Mouse (Mus musculus): ENCODE results near the gene Smg7. TPM values are rescaled to one million over a fixed set of nuclear protein-coding genes. Genes with fewer than 3 reads are reported as not detected.

Smg7 gene
- polyA plus RNA-seq, 1 experiment = 144 TPM

DNA sequence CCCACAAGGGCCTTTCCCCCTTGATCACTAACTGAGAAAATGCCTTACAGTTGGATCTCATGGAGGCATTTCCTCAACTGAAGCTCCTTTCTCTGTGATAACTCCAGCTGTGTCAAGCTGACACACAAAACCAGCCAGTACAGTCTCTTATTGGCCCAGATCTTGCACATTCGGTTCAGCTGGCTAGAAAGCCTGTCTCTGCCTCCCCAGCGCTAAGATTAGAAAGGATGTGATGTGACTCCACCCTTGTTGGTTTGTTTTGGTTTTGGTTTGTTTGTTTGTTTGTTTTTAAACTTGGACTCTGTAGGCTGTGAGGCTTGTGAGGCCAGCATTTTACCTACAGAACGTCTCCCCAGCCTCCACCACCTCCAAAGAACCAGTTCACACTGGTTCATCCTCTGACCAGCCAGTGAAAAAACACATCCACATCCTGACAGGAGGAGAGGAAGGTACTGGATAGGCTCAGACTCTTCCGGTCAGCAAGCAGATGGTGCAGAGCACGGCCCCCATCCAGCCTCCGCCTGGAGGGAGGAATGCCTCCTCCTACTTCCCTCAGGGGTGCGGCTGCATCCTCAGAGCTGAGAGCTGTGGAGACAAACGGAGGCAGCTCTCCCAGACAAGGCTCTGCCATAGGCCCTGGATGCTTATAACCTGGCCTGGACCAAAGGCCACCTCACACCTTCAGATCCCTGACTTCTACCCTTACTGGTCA lies 92.7 kb downstream of the Smg7 start:
- Histone ChIP-seq H3K4me3 (ENCODE audit: low read depth, low read length) (no peak overlapping the region), H3K4me1 (ENCODE audit: control insufficient read depth, insufficient read depth, low read length) (peaks cover 7% of the 10 kb centered on the region), H3K27ac (ENCODE audit: insufficient read depth, low read length) (peak overlapping the region; percentile 32; the same call in 1 of the 2 replicates), H3K9me3 (replicated peaks; ENCODE audit: control insufficient read depth, insufficient read depth, low read length, poor library complexity, severe bottlenecking) (no peaks in the 10 kb centered on the region), H3K36me3 (ENCODE audit: control insufficient read depth, insufficient read depth, low read length, poor library complexity, severe bottlenecking) (no peaks in the 10 kb centered on the region), H3K27me3 (ENCODE audit: control insufficient read depth, insufficient read depth, low read length, poor library complexity, severe bottlenecking) (no peaks in the 10 kb centered on the region), H3K9ac (ENCODE audit: low read depth, poor library complexity, severe bottlenecking) (no peak overlapping the region)
- TF ChIP-seq EP300 (IDR thresholded peaks at IDR 0.05; ENCODE audit: insufficient read depth, low read depth, low read length) = peak; percentile 85
- TF ChIP-seq CTCF (IDR thresholded peaks at IDR 0.05; ENCODE audit: low read depth, low read length) = no peak
- no peak for TF ChIP-seq POLR2A (IDR thresholded peaks at IDR 0.05; ENCODE audit: insufficient read depth, low read length)

DNA sequence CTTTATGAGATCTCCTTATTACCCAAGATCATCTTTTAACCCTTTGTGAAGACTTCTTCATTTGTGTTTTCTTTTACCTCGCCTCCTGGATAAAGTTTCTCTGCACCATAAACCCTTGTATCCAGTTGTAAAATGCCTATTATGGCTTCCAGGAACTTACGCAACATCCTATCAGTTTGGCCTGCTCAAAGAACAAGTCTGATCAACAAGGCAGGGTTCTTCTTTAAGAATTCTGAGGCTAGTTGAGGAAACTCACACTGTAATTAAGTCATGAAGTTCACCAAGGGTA lies 94.1 kb downstream of the Smg7 start:
- Histone ChIP-seq H3K9me3 (replicated peaks; ENCODE audit: control insufficient read depth, insufficient read depth, low read length, poor library complexity, severe bottlenecking) (no peaks in the 10 kb centered on the region), H3K27me3 (ENCODE audit: control insufficient read depth, insufficient read depth, low read length, poor library complexity, severe bottlenecking) (no peaks in the 10 kb centered on the region), H3K4me1 (ENCODE audit: control insufficient read depth, insufficient read depth, low read length) (peaks cover 7% of the 10 kb centered on the region), H3K4me3 (ENCODE audit: low read depth, low read length) (no peak overlapping the region), H3K27ac (ENCODE audit: insufficient read depth, low read length) (no peak overlapping the region), H3K9ac (ENCODE audit: low read depth, poor library complexity, severe bottlenecking) (no peak overlapping the region), H3K36me3 (ENCODE audit: control insufficient read depth, insufficient read depth, low read length, poor library complexity, severe bottlenecking) (no peaks in the 10 kb centered on the region)
- TF ChIP-seq CTCF (IDR thresholded peaks at IDR 0.05; ENCODE audit: low read depth, low read length) (no peak), EP300 (IDR thresholded peaks at IDR 0.05; ENCODE audit: insufficient read depth, low read depth, low read length) (no peak), POLR2A (IDR thresholded peaks at IDR 0.05; ENCODE audit: insufficient read depth, low read length) (no peak)

DNA sequence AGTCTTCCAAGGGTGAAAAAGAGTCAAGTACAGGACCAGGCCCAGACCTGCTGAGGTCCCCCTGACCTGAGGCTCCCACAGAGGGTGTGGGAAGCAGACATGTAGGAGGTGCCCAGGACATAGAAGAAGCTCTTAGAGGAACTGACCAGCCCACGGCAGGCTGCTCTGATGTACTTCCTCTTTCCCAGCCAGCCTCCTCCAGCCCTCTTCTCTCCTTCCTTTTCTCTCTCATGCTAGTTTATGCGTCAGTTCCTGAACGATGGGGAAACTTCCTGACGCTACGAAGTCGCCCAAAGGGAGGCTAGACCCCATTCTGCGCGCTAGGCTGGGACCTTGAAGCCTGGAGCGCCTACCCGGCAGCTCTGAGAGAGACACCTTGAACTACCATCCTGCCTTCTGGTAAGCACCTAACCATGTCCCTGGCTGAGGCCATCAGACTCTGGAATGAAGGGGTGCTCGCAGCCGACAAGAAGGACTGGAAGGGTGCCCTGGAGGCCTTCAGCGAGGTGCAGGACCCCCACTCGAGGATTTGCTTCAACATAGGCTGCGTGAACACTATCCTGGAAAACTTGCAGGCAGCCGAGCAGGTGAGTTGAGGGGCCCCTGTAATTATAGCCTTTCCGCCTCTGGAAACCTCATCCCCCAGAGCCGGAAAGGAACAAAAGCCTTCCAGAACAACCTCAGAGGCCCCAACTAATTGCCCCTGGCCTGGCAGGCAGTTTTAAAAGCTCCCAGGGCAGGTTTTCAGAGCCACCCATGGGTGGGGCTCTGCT lies 94.6 kb downstream of the Smg7 start:
- H3K9me3 ChIP-seq (replicated peaks; ENCODE audit: control insufficient read depth, insufficient read depth, low read length, poor library complexity, severe bottlenecking) = no peaks in the 10 kb centered on the region
- TF ChIP-seq POLR2A (IDR thresholded peaks at IDR 0.05; ENCODE audit: insufficient read depth, low read length) (no peak), CTCF (IDR thresholded peaks at IDR 0.05; ENCODE audit: low read depth, low read length) (no peak), EP300 (IDR thresholded peaks at IDR 0.05; ENCODE audit: insufficient read depth, low read depth, low read length) (no peak)
- H3K4me1 ChIP-seq (ENCODE audit: control insufficient read depth, insufficient read depth, low read length) = peaks cover 7% of the 10 kb centered on the region
- H3K36me3 ChIP-seq (ENCODE audit: control insufficient read depth, insufficient read depth, low read length, poor library complexity, severe bottlenecking) = no peaks in the 10 kb centered on the region
- H3K27me3 ChIP-seq (ENCODE audit: control insufficient read depth, insufficient read depth, low read length, poor library complexity, severe bottlenecking) = no peaks in the 10 kb centered on the region
- H3K27ac ChIP-seq (ENCODE audit: insufficient read depth, low read length) = no peak overlapping the region
- no peak overlapping the region for H3K9ac ChIP-seq (ENCODE audit: low read depth, poor library complexity, severe bottlenecking)
- peak overlapping the region; percentile 28; the same call in 1 of the 2 replicates for H3K4me3 ChIP-seq (ENCODE audit: low read depth, low read length)

DNA sequence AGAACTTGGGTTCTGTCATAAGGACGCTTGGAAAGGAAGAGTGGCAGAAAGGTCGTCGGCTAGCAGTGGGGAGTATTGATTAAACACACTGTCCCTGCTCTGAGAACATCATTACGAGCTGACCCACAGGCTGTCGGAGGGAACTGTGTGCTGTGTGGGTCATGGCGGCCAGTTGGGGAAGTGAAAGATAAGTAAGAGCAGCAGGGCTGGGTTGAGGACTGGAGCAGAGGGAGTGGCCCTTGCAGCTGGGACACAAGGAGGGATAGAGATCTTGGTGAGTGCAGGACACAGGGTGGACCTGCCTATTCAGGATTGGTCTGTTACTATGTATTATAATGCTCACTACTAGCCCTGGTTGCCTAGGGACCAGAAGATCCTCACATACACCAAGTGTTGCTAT lies 97.5 kb downstream of the Smg7 start:
- TF ChIP-seq POLR2A (IDR thresholded peaks at IDR 0.05; ENCODE audit: insufficient read depth, low read length) (no peak), EP300 (IDR thresholded peaks at IDR 0.05; ENCODE audit: insufficient read depth, low read depth, low read length) (no peak), CTCF (IDR thresholded peaks at IDR 0.05; ENCODE audit: low read depth, low read length) (no peak)
- no peaks in the 10 kb centered on the region for H3K36me3 ChIP-seq (ENCODE audit: control insufficient read depth, insufficient read depth, low read length, poor library complexity, severe bottlenecking)
- no peak overlapping the region for H3K27ac ChIP-seq (ENCODE audit: insufficient read depth, low read length)
- H3K4me1 ChIP-seq (ENCODE audit: control insufficient read depth, insufficient read depth, low read length) = peaks cover 7% of the 10 kb centered on the region
- H3K9ac ChIP-seq (ENCODE audit: low read depth, poor library complexity, severe bottlenecking) = no peak overlapping the region
- H3K4me3 ChIP-seq (ENCODE audit: low read depth, low read length) = no peak overlapping the region
- no peaks in the 10 kb centered on the region for H3K9me3 ChIP-seq (replicated peaks; ENCODE audit: control insufficient read depth, insufficient read depth, low read length, poor library complexity, severe bottlenecking)
- H3K27me3 ChIP-seq (ENCODE audit: control insufficient read depth, insufficient read depth, low read length, poor library complexity, severe bottlenecking) = no peaks in the 10 kb centered on the region

DNA sequence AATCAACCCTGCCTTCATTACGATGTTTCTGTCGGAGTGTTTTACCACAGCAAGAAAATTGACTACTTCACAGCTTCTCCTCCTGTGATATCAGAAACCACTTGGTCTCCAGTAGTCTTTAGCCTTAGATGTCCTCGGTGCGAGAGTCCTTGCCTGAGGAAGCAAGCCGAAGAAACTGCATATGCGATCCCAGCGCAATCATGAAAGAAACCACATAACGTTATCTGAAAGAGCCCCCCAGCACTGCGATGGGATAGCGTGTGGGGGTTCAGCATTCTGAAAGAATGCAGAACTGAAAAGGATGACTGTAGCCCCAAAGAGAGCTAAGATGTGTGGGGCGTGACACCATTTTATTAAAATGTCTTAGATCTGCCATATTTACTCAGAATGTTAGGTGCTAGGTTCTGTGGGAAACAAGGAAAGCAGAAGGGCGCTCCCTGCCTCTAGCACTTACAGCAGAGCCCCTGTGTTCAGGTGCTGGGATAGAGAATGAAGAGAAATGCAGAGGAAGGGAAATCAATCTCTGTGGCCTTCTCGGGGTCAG lies 101.7 kb downstream of the Smg7 start:
- Histone ChIP-seq H3K27me3 (ENCODE audit: control insufficient read depth, insufficient read depth, low read length, poor library complexity, severe bottlenecking) (no peaks in the 10 kb centered on the region), H3K4me1 (ENCODE audit: control insufficient read depth, insufficient read depth, low read length) (peaks cover 2% of the 10 kb centered on the region), H3K27ac (ENCODE audit: insufficient read depth, low read length) (no peak overlapping the region), H3K36me3 (ENCODE audit: control insufficient read depth, insufficient read depth, low read length, poor library complexity, severe bottlenecking) (no peaks in the 10 kb centered on the region), H3K4me3 (ENCODE audit: low read depth, low read length) (no peak overlapping the region), H3K9ac (ENCODE audit: low read depth, poor library complexity, severe bottlenecking) (no peak overlapping the region), H3K9me3 (replicated peaks; ENCODE audit: control insufficient read depth, insufficient read depth, low read length, poor library complexity, severe bottlenecking) (no peaks in the 10 kb centered on the region)
- TF ChIP-seq POLR2A (IDR thresholded peaks at IDR 0.05; ENCODE audit: insufficient read depth, low read length) (no peak), CTCF (IDR thresholded peaks at IDR 0.05; ENCODE audit: low read depth, low read length) (no peak), EP300 (IDR thresholded peaks at IDR 0.05; ENCODE audit: insufficient read depth, low read depth, low read length) (no peak)

DNA sequence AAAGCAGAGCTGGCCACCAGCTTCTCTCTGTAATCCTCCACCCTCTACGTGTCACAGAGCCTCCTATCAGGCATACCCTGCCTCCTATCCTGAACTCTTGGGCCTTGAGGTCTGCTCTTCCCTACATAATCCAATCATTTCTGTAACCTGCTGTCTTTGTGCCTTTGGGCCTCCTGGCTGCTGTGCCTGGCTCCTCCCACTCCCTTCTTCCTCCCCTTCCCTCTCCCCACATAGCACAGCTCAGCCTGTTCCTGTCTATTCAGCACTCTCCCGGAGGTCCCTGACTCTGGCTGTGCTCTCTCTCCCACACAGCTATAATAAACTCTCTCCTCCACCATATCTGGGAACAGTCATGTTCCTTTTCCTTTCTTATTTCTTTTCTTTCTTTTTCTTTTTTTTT lies 102.5 kb downstream of the Smg7 start, which contains the start of gene Ncf2:
Gene Ncf2 (plus strand): TSS at position 298 of the 400 bp plus-strand sequence.
- no peak within 1 kb of the TSS for H3K9ac ChIP-seq (ENCODE audit: low read depth, poor library complexity, severe bottlenecking)
- no peaks in the 10 kb centered on the region for H3K27me3 ChIP-seq (ENCODE audit: control insufficient read depth, insufficient read depth, low read length, poor library complexity, severe bottlenecking)
- H3K36me3 ChIP-seq (ENCODE audit: control insufficient read depth, insufficient read depth, low read length, poor library complexity, severe bottlenecking) = no peaks in the 10 kb centered on the region
- no peak within 1 kb of the TSS for H3K27ac ChIP-seq (ENCODE audit: insufficient read depth, low read length)
- peaks cover 4% of the 10 kb centered on the region for H3K4me1 ChIP-seq (ENCODE audit: control insufficient read depth, insufficient read depth, low read length)
- TF ChIP-seq EP300 (IDR thresholded peaks at IDR 0.05; ENCODE audit: insufficient read depth, low read depth, low read length) (no peak), POLR2A (IDR thresholded peaks at IDR 0.05; ENCODE audit: insufficient read depth, low read length) (no peak), CTCF (IDR thresholded peaks at IDR 0.05; ENCODE audit: low read depth, low read length) (no peak)
- H3K4me3 ChIP-seq (ENCODE audit: low read depth, low read length) = no peak within 1 kb of the TSS
- no peaks in the 10 kb centered on the region for H3K9me3 ChIP-seq (replicated peaks; ENCODE audit: control insufficient read depth, insufficient read depth, low read length, poor library complexity, severe bottlenecking)

Data from ES-Bruce4 (cell line).